Mouse (Mus musculus) midbrain, embryonic 15.5 days (tissue): ENCODE measurements around the gene Med19. TPM values are rescaled to one million over a fixed set of nuclear protein-coding genes. Genes with fewer than 3 reads are reported as not detected.

Source experiments
- ATAC-seq: fragments of 200-750 bp; cut with Nextera tagmentation; replicated peaks from 2 replicates; pipeline ENCODE4 v1.8.0; 2017; ENCODE audit warnings: moderate TSS enrichment
- H3K27ac ChIP-seq: fragments of 300-500 bp; sonication (generic); 2 replicates; pipeline ENCODE4 v1.5.1; 2015; ENCODE audit warnings: mild to moderate bottlenecking, inconsistent platforms
- H3K27me3 ChIP-seq: fragments of 300-500 bp; sonication (generic); replicated peaks from 2 replicates; pipeline ENCODE4 v1.6.1; 2015; ENCODE audit warnings: inconsistent platforms
- H3K36me3 ChIP-seq: fragments of 300-500 bp; sonication (generic); replicated peaks from 2 replicates; pipeline ENCODE4 v1.6.1; 2015; ENCODE audit warnings: inconsistent platforms
- H3K4me1 ChIP-seq: fragments of 300-500 bp; sonication (generic); 2 replicates; pipeline ENCODE4 v1.6.1; 2015; ENCODE audit warnings: inconsistent platforms
- H3K4me2 ChIP-seq: fragments of 300-500 bp; sonication (generic); 2 replicates; pipeline ENCODE4 v1.6.1; 2015; ENCODE audit warnings: inconsistent platforms, mild to moderate bottlenecking, moderate library complexity
- H3K4me3 ChIP-seq: fragments of 300-500 bp; sonication (generic); 2 replicates; pipeline ENCODE4 v1.5.1; 2015; ENCODE audit warnings: mild to moderate bottlenecking, inconsistent platforms
- H3K9ac ChIP-seq: fragments of 300-500 bp; sonication (generic); 2 replicates; pipeline ENCODE4 v1.6.1; 2015; ENCODE audit warnings: mild to moderate bottlenecking, inconsistent platforms
- H3K9me3 ChIP-seq: fragments of 300-500 bp; sonication (generic); 2 replicates; pipeline ENCODE4 v1.6.1; 2016; ENCODE audit warnings: inconsistent platforms
- WGBS: fragments of 180-500 bp; shearing (Covaris S2); methylation state at CpG from one replicate; pipeline ENCODE4 v1.1.7; 2015; ENCODE audit warnings: mixed read lengths; 5-methylcytosine and 5-hydroxymethylcytosine counted together
- polyA plus RNA-seq: library from polyadenylated mRNA; unstranded; fragments of >200 nt; fragmentation: Nextera tagmentation; extraction: Ambion mirVana; gene quantifications from 2 replicates; pipeline ENCODE4 v1.2.1, GENCODE M21; 2015

Med19 gene
- polyA plus RNA-seq = 49.5 and 50.1 TPM in 2 replicates

- Histone ChIP-seq H3K9ac (peak within 1 kb of the TSS; percentile 74), H3K27ac (peak within 1 kb of the TSS; percentile 86), H3K4me3 (peak within 1 kb of the TSS; percentile 91), H3K4me1 (peaks cover 28% of the 10 kb centered on the region), H3K9me3 (no peaks in the 10 kb centered on the region), H3K36me3 (peaks cover 21% of the 10 kb centered on the region), H3K27me3 (no peaks in the 10 kb centered on the region), H3K4me2 (peak within 1 kb of the TSS; percentile 80)
- ATAC-seq = peak; percentile 100
- under 1% methylated on average over 44 of the region's 44 CpGs for WGBS
These were observed at the start of gene Med19, which contains the start of gene Gm28635 for GRCm38 (mm10) chr2:84677968-84678880. Med19 (plus strand) TSS chr2:84678402. Gm28635 (minus strand) TSS chr2:84678041.

GRCm38 (mm10) chr2:84632001-84632400 lies 46.2 kb upstream of the Med19 start:
- peaks cover 34% of the 10 kb centered on the region for H3K4me1 ChIP-seq
- H3K27ac ChIP-seq = no peak overlapping the region
- H3K4me2 ChIP-seq = no peak overlapping the region
- no peak overlapping the region for H3K9ac ChIP-seq
- no peaks in the 10 kb centered on the region for H3K36me3 ChIP-seq
- no peak for ATAC-seq
- H3K9me3 ChIP-seq = no peaks in the 10 kb centered on the region
- H3K27me3 ChIP-seq = no peaks in the 10 kb centered on the region
- WGBS = 96% methylated on average over 1 of the region's 1 CpGs
- H3K4me3 ChIP-seq = no peak overlapping the region

- H3K27me3 ChIP-seq = no peaks in the 10 kb centered on the region
- 10% methylated on average over 3 of the region's 3 CpGs for WGBS
- no peak overlapping the region for H3K9ac ChIP-seq
- peaks cover 43% of the 10 kb centered on the region for H3K4me1 ChIP-seq
- H3K36me3 ChIP-seq = no peaks in the 10 kb centered on the region
- no peak for ATAC-seq
- H3K4me3 ChIP-seq = no peak overlapping the region
- H3K9me3 ChIP-seq = no peaks in the 10 kb centered on the region
- H3K4me2 ChIP-seq = no peak overlapping the region
- H3K27ac ChIP-seq = no peak overlapping the region
These were observed 45.2 kb upstream of the Med19 start for GRCm38 (mm10) chr2:84632999-84633398.

GRCm38 (mm10) chr2:84634006-84634405 lies 44.2 kb upstream of the Med19 start:
- H3K36me3 ChIP-seq = no peaks in the 10 kb centered on the region
- H3K9me3 ChIP-seq = no peaks in the 10 kb centered on the region
- 87% methylated on average over 4 of the region's 4 CpGs for WGBS
- no peak overlapping the region for H3K9ac ChIP-seq
- no peak overlapping the region for H3K4me2 ChIP-seq
- H3K27me3 ChIP-seq = no peaks in the 10 kb centered on the region
- no peak overlapping the region; the same call in 1 of the 2 replicates for H3K27ac ChIP-seq
- peaks cover 48% of the 10 kb centered on the region for H3K4me1 ChIP-seq
- no peak overlapping the region for H3K4me3 ChIP-seq
- no peak for ATAC-seq

- H3K27me3 ChIP-seq = no peaks in the 10 kb centered on the region
- 25% methylated on average over 4 of the region's 4 CpGs for WGBS
- no peak overlapping the region for H3K4me3 ChIP-seq
These were observed 43.2 kb upstream of the Med19 start for GRCm38 (mm10) chr2:84634934-84635482.

GRCm38 (mm10) chr2:84635611-84636010 lies 42.6 kb upstream of the Med19 start:
- H3K9me3 ChIP-seq = no peaks in the 10 kb centered on the region
- H3K27me3 ChIP-seq = no peaks in the 10 kb centered on the region
- ATAC-seq = peak; percentile 90
- H3K9ac ChIP-seq = no peak overlapping the region
- WGBS = 2% methylated on average over 2 of the region's 2 CpGs
- H3K4me1 ChIP-seq = peaks cover 48% of the 10 kb centered on the region
- H3K4me3 ChIP-seq = no peak overlapping the region
- H3K36me3 ChIP-seq = no peaks in the 10 kb centered on the region
- peak overlapping the region; percentile 6; the same call in 1 of the 2 replicates for H3K4me2 ChIP-seq
- peak overlapping the region; percentile 64 for H3K27ac ChIP-seq

More at GRCm38 (mm10) chr2:84634934-84635482, 43.2 kb upstream of the Med19 start:
- peaks cover 48% of the 10 kb centered on the region for H3K4me1 ChIP-seq
- H3K36me3 ChIP-seq = no peaks in the 10 kb centered on the region
- peak overlapping the region; percentile 64 for H3K27ac ChIP-seq
- H3K4me2 ChIP-seq = no peak overlapping the region
- H3K9me3 ChIP-seq = no peaks in the 10 kb centered on the region
- no peak; the same call in 1 of the 2 replicates for ATAC-seq
- no peak overlapping the region for H3K9ac ChIP-seq

- no peak overlapping the region for H3K9ac ChIP-seq
- no peak for ATAC-seq
- no peaks in the 10 kb centered on the region for H3K9me3 ChIP-seq
- no peaks in the 10 kb centered on the region for H3K36me3 ChIP-seq
- H3K4me1 ChIP-seq = peaks cover 48% of the 10 kb centered on the region
- no peaks in the 10 kb centered on the region for H3K27me3 ChIP-seq
- 25% methylated on average over 8 of the region's 8 CpGs for WGBS
- H3K4me3 ChIP-seq = no peak overlapping the region
- H3K4me2 ChIP-seq = peak overlapping the region; percentile 6; the same call in 1 of the 2 replicates
- H3K27ac ChIP-seq = peak overlapping the region; percentile 64
These were observed 41.9 kb upstream of the Med19 start for GRCm38 (mm10) chr2:84636231-84636741.

GRCm38 (mm10) chr2:84637452-84638165 lies 40.6 kb upstream of the Med19 start:
- no peak for ATAC-seq

GRCm38 (mm10) chr2:84638428-84639220 lies 39.6 kb upstream of the Med19 start:
- ATAC-seq = no peak
- H3K4me2 ChIP-seq = no peak overlapping the region
- H3K27ac ChIP-seq = no peak overlapping the region
- H3K27me3 ChIP-seq = no peaks in the 10 kb centered on the region
- H3K9ac ChIP-seq = no peak overlapping the region
- H3K4me3 ChIP-seq = no peak overlapping the region
- H3K36me3 ChIP-seq = no peaks in the 10 kb centered on the region
- no peaks in the 10 kb centered on the region for H3K9me3 ChIP-seq
- peaks cover 48% of the 10 kb centered on the region for H3K4me1 ChIP-seq
- 59% methylated on average over 5 of the region's 5 CpGs for whole genome bisulfite sequencing

More at GRCm38 (mm10) chr2:84637452-84638165, 40.6 kb upstream of the Med19 start:
- Histone ChIP-seq H3K27me3 (no peaks in the 10 kb centered on the region), H3K4me2 (no peak overlapping the region), H3K9ac (no peak overlapping the region), H3K36me3 (no peaks in the 10 kb centered on the region), H3K9me3 (no peaks in the 10 kb centered on the region), H3K27ac (peak overlapping the region; percentile 45; the same call in 1 of the 2 replicates), H3K4me3 (no peak overlapping the region), H3K4me1 (peaks cover 48% of the 10 kb centered on the region)
- WGBS = 27% methylated on average over 7 of the region's 7 CpGs

- no peaks in the 10 kb centered on the region for H3K9me3 ChIP-seq
- no peak overlapping the region for H3K4me3 ChIP-seq
- H3K36me3 ChIP-seq = no peaks in the 10 kb centered on the region
- H3K4me1 ChIP-seq = peaks cover 28% of the 10 kb centered on the region
- H3K4me2 ChIP-seq = no peak overlapping the region
- ATAC-seq = no peak
- H3K27ac ChIP-seq = no peak overlapping the region
- H3K27me3 ChIP-seq = no peaks in the 10 kb centered on the region
- no peak overlapping the region for H3K9ac ChIP-seq
These were observed 37.4 kb upstream of the Med19 start for GRCm38 (mm10) chr2:84640833-84641232.

- Histone ChIP-seq H3K4me3 (no peak overlapping the region), H3K36me3 (no peaks in the 10 kb centered on the region), H3K27ac (no peak overlapping the region), H3K9ac (no peak overlapping the region), H3K9me3 (no peaks in the 10 kb centered on the region), H3K4me2 (no peak overlapping the region), H3K27me3 (no peaks in the 10 kb centered on the region), H3K4me1 (peaks cover 27% of the 10 kb centered on the region)
- 91% methylated on average over 1 of the region's 1 CpGs for WGBS
- ATAC-seq = no peak
These were observed 32.1 kb upstream of the Med19 start for GRCm38 (mm10) chr2:84646138-84646537.
